Mouse (Mus musculus) heart, postnatal 4 days (tissue): ENCODE data around the gene Zfp324. TPM values are rescaled to one million over a fixed set of nuclear protein-coding genes. Genes with fewer than 3 reads are reported as not detected.
"Not testable (repeated sequence)": the region's sequence is repeated elsewhere in the genome, so short reads cannot be mapped to it uniquely, and the experiment has no call there.

Experiments
- DNase-seq: peaks from one replicate; pipeline ENCODE4 v3.0.0; 2021
- total RNA-seq, 2 experiments: library from RNA; stranded (reverse); gene quantifications; 2 replicates each; pipeline ENCODE4 v1.2.3; 2021

The Zfp324 gene
- total RNA-seq = 1 to 10 TPM; 4.9 to 5.4 TPM

DNA sequence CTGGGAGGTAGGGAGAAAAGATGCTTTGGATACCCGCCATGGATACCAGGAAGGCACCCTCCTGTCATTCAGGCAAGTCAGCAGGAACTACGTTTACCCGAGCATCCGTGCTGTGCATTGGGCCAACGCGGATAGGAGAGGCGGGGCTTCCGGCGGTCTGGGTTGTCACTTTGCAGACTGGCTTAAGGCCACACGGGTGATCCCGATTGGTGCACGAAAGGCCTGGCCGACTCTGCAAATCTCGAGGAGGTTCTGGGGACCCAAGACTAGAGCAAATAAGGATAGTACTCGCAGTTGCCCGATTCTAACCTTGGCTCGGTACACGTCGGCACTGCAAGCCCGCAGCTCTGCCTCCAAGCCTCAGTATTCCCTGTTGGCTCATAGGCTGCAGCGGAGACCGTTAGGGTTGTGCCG is at the start of gene Zfp324:
Gene Zfp324, plus strand, starts transcription at position 161 of the 414 bp plus-strand sequence.
- peak; percentile 90 for DNase-seq

DNA sequence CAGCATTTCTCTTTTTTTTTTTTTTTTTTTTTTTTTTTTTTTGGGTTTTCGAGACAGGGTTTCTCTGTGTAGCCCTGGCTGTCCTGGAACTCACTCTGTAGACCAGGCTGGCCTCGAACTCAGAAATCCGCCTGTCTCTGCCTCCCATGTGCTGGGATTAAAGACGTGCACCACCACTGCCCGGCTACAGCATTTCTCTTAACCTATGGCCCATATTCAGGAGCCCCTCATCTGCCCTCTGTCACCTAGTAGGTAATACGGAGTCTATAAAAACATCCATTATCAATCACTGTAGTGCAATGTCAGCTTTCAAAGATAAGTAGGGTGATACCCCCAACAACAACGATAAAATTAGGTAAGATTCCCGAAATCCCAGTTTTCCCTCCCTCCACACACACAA is 45.1 kb upstream of the Zfp324 start:
- not testable (repeated sequence) for DNase-seq

- DNase-seq = no peak
Observed at GRCm38 (mm10) chr7:12921318-12921704, 44.3 kb upstream of the Zfp324 start.

- peak; percentile 99 for DNase-seq
Observed at GRCm38 (mm10) chr7:12921705-12922465, 43.8 kb upstream of the Zfp324 start, which contains the start of gene Rps5. Gene Rps5, plus strand, starts transcription at chr7:12922290.

DNA sequence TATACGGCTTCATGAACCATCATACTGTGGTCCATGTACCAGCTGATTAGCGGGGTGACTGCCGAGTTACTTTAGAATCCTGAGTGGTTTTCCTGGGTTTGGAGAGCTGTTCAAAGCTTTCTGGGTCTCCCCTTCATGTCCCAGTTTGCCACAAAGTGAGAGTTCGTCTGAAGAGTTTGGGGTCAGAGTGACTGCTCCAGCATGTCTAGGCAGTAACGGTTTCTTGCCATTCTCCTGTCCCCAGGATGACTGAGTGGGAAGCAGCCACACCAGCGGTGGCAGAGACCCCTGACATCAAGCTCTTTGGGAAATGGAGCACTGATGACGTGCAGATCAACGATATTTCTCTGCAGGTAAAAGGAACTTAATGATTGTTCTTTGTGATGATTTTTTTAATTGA is 42.9 kb upstream of the Zfp324 start:
- DNase-seq = no peak

- DNase-seq = no peak
Observed at GRCm38 (mm10) chr7:12926316-12926715, 39.3 kb upstream of the Zfp324 start.

- DNase-seq = no peak
Observed at GRCm38 (mm10) chr7:12927191-12927680, 38.4 kb upstream of the Zfp324 start, which contains the start of gene Rnf225. Gene Rnf225, plus strand, starts transcription at chr7:12927416.

DNA sequence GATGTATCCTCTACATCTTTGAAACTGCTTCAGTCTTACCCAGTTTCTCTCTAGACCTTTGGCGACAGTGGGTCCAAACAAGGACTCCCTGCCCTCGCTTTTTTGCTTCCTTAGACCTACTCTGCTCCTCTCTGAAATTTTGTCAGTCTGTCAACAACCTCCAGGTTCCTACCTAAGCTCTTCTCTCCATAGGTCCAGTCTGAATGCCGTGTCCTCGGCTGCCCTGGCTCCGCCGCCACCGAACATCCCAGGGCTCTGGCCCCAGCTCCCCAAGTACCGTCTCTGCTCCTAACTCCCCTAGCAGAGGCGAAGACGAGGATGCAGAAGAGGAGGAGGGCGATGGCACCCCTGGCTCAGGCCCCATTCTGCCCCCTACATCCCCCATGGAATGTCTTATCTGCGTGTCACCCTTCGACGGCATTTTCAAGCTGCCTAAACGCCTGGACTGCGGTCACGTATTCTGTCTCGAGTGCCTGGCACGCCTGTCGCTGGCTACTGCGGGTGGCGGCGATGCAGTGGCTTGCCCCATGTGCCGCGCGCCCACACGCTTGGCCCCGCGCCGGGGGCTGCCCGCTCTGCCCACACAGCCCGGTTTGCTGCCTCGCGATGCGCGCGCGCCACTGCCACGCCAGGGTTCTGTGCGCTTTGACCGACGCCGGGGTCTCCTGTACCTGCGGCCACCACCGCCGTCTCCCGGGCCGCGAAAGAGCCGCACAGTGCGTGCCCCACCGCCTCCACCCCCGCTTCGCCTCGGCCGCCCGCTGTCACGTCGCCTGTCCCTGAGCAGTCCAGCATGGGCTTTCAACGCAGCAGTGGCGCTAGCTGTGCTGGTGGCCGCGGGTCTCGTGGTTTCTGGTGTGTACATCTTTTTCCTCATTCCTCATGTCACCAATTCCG is 37.7 kb upstream of the Zfp324 start:
- DNase-seq = peak; percentile 52

DNA sequence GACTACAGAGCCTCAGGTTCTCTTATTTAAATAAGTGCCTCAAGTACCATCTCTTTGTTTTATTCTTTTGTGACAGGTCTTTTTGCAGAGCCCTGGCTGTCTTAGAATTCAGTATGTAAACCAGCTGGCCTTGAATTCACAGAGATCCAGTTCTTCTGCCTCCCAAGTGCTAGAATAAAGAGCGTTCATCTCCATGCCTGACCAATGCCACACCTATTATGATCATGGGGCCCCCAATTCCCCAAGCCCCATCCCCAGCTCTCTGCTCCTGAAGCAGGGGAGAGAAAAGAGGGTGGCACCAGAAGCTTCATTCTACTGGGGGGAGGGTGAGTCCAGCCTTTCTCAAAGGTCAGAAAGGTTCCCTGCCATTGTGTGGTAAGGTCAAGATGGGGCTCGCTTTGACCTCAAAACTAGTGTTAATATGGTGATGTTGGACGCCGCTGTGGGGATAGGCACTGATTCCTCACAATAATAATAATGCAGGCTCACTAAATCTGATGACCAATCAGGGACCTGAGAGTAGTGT is 32.0 kb upstream of the Zfp324 start:
- DNase-seq = no peak

GRCm38 (mm10) chr7:12934808-12935207 is 30.8 kb upstream of the Zfp324 start:
- no peak for DNase-seq

DNA sequence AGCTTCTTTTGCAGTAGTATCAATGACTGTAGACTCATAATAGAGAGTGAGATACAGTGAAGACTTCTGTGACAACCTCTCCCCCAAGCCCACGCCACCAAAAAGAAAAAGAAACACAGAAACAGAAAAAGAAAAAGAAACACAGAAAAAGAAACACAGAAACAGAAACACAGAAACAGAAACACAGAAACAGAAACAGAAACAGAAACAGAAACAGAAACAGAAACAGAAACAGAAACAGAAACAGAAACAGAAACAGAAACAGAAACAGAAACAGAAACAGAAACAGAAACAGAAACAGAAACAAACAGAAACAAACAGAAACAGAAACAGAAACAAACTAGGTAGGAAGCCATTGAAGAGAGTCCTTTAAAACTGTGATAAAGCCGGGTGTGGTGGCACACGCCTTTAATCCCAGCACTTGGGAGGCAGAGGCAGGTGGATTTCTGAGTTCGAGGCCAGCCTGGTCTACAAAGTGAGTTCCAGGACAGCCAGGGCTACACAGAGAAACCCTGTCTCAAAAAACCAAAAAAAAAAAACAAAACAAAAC is 28.3 kb upstream of the Zfp324 start:
- DNase-seq = not testable (repeated sequence)

DNA sequence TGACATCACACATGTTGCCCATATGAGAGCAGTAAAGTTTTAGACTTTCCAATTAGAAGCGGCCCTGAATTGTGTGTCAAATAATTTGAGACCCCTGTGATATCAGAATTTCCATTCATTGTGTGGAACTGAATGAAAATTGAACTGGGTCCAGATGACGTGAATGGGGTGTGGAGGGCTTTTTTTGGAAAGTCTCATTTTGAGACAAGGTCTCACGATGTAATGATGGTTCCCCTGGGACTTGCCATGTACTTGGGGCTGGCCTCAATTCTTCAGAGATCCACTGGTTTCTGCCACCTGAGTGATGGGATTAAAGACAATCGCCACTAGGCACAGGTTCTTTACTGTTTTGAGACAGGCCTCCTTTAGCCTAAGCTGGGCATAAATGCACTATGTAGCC is 25.0 kb upstream of the Zfp324 start:
- no peak for DNase-seq

DNA sequence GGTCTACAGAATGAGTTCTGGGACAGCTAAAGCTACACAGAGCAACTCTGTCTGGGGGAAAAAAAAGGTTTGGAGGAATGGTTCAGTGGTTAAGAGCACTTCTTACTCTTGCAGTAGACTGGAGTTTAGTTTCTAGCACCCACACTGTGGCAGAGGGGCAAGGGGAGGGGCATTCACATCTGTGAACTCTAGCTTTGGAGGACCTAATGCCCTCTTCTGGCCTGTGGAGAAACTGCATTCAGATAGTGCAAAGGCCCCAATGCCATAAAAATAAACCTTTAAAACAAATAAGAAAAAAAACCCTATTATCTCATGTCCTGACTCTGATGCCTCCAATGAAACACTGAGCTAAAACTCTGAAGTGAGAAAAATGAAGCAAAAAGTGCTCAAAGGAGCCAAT is 22.1 kb upstream of the Zfp324 start:
- DNase-seq = no peak

DNA sequence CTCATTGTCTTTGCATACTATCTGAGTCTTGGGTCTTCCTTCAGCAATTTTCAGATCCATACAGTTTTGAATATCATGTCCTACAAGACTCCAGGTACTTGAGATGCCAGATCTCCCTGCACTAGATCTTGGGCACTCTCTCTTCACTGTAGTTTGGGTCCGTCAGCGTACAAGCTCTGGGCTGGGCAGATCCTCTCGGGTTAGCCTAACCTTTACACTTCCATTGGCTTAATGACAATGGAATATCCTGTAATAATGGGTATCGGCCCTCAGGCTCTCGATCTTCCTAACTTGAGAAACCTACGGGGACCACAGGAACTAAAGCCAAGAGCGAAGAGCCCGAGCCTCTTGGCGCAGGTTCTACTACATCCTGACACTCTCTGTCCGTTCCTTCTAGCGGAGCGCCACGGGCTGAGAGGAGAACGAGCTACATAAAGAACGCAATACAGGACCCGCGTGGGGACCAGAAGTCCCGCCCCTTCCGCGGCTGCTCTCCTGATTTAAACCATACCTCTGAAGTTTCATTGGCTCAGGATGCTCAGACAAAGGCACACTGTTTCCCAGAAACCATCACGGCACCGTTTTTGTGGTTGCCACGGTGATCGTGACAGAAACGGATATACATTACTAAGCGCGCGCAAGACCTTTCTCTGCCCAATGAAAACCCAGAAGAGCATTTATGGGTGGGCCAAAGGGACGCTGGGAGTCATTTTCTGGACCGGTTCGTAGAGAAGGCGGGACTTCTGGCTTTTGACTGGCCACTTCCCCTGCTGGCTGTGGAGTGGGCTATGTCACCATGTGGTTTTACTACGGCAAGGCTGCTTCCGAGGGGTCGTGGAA is 16.4 kb upstream of the Zfp324 start:
- peak; percentile 90 for DNase-seq

DNA sequence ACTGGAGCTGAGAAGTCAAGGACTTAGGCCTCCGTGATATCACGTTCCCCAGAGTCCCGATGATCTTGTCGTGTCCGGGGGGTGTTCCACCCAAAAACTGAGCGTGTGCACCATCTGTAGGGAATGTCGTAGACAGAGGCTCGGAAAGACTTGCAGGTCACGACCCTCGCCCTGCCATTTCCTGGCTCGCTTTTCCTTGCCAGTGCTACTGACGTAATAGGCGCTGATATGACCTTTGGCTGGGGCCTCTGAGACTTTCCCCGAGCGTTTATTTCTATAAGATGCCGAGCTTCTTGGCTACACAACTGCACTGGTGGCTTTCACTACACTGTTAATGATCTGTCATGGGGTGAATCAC is 15.8 kb upstream of the Zfp324 start:
- DNase-seq = no peak

- DNase-seq = no peak
Observed at GRCm38 (mm10) chr7:12954896-12955295, 10.7 kb upstream of the Zfp324 start.

DNA sequence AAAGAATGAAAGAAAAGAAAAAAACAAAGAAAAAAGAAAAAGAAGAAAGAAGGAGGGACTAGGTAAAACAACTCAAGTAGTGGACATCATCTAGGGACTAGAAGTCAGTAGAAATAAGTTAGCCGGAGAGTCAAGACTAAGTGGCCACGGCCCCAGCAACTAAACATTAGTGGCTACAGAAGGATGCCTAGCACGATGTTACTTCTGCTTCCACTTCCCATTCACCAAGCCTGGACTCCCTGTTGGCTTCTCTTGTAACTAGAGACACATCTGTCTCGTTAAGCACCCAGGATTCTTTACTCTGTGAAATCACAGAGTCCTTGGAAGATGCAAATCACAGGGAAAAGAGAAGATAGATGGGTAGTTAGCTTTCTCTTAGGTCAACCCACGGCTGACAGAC is 8.1 kb upstream of the Zfp324 start:
- DNase-seq = no peak

DNA sequence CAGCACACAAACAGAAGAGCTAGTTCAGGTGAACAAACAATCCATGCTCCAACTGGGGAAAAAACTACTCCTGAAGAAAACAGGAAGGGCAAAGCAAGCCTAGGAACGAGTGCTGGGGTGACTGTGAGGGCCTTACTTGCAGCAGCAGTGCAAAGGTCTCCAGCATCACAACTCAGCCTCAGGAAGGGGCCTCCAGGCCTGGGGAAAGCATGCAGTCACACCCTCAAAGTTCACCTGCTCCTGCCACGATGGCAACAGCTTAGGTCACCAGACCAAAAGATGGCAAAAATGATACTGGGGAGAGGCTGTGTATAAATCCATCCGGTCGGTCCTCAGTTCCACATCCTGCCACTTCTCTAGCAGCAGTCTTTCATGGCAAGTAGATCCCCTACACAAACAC is 6.7 kb upstream of the Zfp324 start:
- DNase-seq = no peak

- no peak for DNase-seq
Observed at GRCm38 (mm10) chr7:12959718-12960117, 5.9 kb upstream of the Zfp324 start.

DNA sequence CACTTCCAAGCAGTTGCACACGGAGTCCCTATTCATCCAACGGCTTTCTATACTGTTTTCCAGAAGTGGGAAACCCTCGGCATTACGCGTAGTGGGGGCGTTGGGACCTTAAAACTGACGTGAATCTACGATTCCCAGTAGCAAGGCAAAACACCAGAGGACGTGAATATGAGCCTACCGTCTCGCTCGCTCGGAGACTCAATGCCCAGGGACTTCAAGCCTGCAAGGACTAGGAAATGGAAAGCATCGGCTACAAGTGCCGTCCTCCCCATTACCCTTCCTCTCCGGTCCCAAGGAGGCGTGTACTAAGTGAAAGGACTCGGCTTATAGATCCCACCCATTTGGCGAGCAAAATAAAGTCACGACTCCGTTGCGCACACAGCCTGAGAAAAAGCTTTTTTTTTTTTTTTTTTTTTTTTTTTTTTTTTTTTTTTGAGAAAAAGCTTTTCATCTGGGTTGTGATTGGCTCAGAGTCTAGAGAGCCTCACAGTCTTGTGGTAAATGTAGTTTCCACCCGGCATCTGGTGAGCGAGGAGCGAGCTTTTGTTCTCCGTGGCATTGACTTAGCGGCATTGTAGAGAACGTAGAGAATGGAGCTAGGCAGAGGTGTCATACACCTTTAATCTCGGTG is 4.0 kb upstream of the Zfp324 start:
- peak; percentile 59 for DNase-seq

DNA sequence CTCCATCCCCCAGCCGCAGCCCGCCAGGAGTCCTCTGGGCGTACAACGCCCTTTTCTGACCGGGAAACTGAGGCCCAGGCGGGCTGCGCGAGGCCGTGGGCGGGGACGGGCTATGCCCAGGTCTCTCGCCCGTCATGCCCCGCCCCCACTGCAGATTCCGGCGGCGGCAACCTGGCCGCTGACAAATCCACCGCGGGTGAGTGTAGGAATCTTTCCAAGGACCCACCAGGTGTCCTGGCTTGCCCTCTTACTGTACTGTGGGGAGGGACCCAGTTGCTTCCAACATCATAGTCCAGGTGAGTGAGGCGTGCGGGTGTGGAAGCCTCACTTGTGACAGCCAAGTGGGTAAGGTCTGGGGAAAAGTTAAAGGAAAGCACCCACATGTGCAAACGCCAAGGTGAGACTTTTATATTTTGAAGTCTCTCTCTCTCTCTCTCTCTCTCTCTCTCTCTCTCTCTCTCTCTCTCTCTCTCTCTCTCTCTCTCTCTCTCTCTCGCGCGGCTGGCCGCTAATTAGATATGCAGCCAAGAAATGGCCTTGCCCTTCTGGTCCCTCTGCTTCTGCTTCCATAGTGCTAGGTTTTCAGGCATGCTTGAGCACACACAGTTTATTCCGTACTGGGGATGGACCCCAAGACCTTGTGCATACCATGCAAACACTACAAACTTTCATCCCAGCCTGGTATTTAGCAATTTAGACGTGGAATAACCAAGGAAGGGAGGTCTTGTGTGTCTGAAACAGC is 637 bp downstream of the Zfp324 start:
- DNase-seq = peak; percentile 66
